Mouse (Mus musculus): Measurements from ENCODE around the gene Jazf1.

Jazf1 gene

GRCm38 (mm10) chr6:52842598-52842997, 225.8 kb downstream of the Jazf1 start:
- DNase-seq, result no peak

DNA sequence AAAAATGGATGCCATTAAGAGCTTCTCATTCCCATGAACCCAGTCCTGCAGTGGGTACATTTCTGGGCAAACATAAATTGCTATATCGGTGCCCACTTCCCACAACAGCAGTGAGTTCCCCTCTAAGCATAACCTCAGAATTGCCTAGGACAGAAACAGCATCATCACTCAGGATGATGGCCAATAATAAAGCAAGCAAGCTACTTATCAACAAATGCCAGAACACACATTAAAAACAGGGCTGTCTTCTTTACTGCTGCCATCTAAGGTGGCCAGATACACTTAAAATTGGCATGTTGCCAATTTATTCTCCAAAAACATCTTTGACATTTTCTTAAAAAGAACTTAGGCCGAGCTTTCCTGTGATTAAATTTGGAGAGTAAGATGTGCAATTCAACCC, 226.8 kb downstream of the Jazf1 start:
- no peak for DNase-seq

DNA sequence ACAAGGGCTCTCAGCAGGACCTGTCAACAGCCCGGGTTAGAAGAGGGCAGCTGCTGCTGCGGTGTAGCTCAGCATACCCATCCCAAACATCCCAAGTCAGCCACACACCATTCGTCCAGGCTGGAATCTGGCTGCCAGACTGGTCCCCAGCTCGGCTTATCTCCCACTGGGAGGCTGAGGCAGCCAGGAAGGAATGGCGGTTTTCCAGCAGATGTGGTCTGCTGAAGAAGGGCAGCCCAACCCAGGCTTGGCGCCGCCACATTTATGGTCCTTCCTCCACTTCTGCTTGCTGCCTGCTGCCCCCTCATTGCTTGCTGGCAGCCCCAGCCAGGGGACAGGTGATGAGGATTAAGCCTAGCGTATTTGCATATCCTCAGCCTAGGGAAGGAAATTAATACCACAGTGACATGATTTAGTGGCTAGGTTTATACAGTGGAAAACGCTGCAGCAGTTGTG, 227.8 kb downstream of the Jazf1 start:
- no peak for DNase-seq

- peak; percentile 67 for DNase-seq
Measured at GRCm38 (mm10) chr6:52838691-52839090, 229.7 kb downstream of the Jazf1 start.

- DNase-seq, result no peak
Measured at GRCm38 (mm10) chr6:52837792-52838191, 230.6 kb downstream of the Jazf1 start.

- DNase-seq, result no peak
Measured at GRCm38 (mm10) chr6:52836201-52836950, 232.1 kb downstream of the Jazf1 start.

DNA sequence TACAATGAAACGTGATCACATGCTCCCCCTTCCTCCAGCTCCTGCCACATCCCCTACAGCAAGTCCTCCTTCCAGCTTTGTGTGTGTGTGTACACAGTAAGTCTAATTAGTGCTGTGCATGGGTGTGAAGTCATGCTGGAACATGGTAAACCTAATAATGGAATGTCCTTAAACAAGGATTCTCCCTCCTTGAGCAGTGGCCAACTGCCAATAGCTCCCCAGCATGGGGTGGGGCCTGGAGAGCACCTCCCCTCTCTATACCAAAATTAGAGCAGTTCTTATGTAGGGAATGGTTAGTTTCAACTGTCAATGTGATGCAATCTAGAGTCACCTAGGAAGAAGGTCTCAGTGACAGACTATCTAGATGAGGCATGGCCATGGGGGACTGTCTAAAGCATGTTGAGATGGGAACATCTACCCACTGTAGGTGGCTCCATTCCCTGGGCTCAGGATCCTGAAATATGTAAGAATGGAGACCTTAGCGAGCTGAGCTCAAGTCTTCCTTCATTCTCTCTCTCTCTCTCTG, 240.6 kb downstream of the Jazf1 start:
- no peak for DNase-seq

DNA sequence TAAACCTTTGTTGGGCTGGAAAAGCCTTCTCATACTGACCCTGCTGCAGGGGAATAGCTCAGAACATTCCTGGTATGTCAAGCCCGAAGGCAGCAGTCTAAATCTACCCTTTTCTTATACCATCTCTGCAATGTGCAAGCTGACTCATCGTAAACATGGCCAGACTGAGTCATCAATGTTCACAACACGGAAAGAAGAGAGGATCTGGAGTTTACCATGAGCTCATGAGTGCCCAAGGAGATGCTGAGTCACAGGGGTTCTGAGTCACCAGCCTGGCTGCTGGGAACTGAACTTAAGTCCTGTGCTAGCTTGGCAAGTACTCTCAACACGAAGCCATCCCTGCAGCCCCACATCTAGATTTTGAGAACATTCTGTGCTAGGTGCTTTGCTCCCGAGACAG, 242.9 kb downstream of the Jazf1 start:
- no peak for DNase-seq

GRCm38 (mm10) chr6:52824977-52825482, 243.4 kb downstream of the Jazf1 start:
- no peak for DNase-seq

GRCm38 (mm10) chr6:52823064-52823463, 245.4 kb downstream of the Jazf1 start:
- no peak for DNase-seq

DNA sequence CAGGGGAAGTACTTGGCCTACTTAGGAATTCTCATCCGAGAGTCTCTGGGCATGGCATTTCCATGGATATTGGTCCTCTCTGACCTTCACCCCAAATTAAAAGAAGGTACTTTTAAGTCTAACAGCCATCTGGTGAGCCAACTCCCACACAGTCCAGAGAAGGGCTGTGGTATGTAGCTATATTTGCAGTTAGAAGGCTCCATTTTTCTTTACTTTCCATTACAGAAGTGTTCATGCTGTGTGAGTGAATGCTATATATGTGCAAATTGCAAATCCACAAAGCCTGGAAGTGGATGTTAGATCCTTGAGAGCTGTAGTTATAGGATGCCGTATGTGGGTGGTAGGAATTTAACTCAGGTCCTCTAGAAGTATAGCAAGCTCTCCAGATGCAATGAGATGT, 245.8 kb downstream of the Jazf1 start:
- DNase-seq, result no peak

DNA sequence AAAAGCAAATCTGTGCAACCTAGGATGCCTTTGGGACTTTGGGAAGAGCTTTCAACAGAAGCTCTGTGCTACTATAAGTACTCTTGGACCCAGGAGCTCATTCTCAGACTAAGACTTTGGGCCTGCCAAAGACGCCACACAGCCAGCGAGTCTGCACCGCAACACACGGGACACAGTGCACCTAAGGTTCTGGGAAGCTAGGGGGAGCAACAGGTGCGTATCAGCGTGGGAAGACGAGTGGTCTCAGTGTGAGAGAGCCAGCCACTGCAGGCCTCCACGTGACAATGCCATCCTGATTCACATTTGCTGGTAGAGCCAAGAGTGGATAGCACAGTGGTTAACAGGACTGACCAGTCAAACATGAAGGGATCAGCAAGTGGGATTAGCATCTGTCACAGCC, 249.1 kb downstream of the Jazf1 start:
- no peak for DNase-seq

DNA sequence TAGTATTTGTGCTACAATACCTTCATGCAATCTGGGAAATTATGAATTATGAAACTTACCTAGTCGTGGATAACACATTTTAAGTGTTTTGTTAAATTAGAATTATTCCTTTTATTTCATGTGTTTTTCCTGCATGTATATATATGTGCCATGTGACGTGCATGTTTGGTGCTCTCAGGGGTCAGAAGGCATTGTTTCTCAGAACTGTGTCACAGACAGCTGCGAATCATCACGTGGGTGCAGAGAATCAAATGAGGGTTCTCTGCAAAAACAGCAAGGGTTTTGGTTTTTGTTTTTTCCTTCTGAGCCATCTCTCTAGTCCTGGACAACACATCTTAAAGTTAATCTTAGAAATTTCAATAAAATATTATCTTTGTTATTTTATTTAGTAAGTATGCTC, 250.4 kb downstream of the Jazf1 start:
- DNase-seq, result no peak

- no peak for DNase-seq
Measured at GRCm38 (mm10) chr6:52817203-52817874, 251.1 kb downstream of the Jazf1 start.

DNA sequence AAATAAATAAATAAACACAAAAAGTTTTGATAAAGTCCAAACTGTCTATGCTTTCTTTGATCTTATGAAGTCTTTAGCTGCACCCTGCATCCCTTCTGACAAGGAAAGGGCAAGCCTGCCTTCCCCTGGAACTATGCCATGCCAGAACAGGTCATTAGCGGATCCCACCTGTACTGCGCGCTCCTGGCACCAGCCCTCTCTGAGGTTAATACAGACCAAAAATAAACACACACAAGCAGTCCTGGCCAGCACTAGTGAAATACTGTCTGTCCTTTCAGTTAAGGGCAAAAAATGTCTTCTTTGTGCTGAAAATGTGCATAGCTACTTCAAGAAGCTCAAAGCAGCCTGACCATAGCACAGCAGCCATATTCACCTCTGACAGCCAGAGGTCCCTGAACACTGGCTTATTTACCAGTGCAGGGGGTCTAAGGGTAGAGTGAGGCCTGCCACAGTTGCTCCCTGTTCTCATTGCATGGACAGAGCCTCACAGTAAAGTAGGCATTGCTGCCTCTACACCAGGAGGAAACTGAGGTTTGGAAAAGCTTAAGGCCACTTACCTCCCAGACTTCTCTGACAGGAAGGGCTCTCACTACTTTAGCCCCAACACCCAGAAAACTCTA, 263.1 kb downstream of the Jazf1 start:
- no peak for DNase-seq

DNA sequence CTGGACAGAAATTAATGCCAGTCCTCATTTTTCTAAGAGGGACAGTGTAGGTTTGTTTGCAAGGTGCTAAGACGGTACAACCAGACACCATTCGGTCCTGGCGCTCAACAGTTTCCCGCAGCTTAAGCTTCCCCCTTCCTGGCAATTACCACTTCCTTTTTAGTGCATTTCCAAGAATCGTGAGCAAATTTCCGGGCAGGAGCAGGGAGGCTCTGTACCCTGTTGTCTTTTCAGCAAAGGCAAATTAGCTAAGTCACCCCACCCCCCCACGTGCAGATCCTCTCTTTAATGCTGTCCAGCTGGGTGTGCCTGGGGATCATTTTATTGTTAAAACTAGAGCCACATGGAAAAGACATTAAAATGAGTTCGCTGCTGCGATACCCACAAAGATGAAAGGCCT, 266.2 kb downstream of the Jazf1 start:
- DNase-seq, result no peak

DNA sequence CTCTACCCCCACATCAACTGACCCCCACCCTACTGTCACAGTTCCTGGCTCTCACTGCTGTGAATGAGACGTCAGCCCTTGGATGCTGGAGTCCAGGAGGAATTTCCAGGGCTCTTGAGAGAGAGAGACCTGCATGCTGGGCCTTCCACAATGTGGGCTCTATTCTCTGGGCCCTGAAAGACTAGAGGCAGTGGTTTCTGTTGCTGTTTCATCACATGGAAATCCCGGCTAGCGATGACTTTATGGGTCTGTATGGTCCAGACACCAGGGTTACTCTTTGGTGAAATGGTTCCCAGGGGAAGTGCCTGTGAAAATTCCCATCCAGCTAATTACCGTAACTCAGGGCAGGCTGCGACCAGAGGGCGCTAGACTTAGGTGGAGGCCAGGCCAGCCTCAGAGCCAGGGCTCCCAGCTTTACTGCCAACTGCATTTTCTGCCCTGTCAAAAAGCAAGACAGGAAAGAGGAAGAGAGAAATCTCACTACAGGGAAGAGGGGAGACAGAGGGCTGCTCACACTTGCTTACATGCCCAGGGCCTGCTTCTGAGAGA, 271.1 kb downstream of the Jazf1 start:
- no peak for DNase-seq

- DNase-seq, result no peak
Measured at GRCm38 (mm10) chr6:52796691-52797090, 271.7 kb downstream of the Jazf1 start.

DNA sequence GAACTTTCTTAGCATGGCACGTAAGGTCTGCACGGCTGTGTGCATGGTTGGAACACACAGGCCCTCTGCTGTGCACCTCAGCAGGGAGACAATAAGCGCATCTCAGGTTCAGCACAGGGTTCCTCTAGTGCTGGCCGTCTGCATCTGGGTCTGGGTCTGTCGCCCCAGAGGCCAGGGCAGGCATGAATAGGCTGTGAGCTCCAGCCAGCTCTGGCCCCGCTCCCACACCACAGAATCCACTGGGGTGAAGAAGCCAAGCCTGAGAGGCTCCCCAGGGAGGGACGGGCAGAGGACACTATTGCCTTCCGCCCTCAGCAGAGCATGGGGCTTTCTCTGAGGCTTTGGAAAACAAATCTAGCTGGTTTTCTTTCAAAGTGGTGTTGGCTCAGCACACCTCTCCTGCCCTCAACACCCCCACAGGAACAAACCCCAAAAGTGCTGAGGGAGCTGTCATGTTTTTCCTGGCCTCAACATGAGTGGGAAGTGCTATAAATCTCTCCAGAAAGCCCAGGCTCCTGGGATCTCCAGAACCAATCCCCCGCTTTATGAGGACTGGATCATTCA, 272.3 kb downstream of the Jazf1 start:
- peak; percentile 11 for DNase-seq

DNA sequence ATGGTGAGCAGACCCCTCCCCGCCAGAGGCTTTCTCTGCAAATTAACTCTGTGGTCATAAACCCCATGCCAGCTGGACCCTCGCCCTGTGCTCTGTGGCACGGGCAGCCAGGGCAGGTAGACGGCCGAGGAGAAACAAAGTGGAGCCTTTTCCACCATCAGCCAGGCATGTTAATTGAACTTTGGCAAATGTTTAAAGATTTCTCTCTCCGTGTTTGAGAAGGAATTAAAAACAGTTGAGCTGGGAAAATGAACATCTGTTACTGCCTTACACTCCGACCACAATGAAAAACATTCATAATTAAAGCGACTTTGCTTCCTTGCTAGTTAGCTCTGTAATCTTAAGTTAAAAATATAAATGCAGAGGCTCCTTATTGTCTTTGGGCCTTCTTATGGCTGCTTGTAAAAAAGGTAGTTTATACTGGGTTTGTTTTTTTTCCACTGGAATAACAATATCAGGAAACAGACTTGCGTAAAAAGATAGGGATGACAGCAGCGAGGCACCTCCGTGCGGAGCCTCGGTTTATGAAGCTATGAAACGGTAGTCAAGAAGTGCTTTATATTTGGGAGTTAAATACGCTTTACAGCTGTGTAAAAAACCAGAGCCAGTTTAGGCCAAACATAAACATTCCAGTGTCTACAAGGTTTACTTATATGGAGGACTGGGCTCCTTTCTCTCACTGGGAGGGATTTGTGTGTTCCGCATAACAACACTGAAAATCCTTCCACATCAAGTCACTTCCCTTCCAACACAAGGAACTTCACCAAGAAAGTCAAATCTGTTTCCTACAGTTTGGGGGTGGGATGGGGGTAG, 273.2 kb downstream of the Jazf1 start:
- DNase-seq, result no peak

DNA sequence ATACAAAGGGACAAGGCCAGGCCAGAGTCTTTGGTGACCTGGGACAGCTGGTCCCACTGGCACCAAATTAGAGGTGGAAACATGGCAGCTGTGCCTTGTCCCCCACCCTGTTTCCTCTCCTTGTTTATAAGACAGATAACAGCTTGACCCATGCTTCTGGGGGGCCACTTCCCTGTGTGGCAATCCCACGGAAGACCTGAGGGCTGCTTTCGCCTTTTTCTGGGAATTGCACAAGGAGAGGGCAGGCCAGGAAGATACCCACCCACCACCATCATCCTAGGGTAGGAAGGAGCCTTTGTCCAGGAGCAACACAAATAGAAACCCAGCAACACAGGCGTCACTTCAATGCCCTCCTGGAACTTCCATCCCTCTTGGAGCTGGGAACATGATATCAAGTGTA, 276.0 kb downstream of the Jazf1 start:
- no peak for DNase-seq

GRCm38 (mm10) chr6:52790781-52791180, 277.6 kb downstream of the Jazf1 start:
- no peak for DNase-seq
